Mouse (Mus musculus) adrenal gland, postnatal 25 days (tissue): ENCODE measurements around the gene Ints12. TPM values are rescaled to one million over a fixed set of nuclear protein-coding genes. Genes with fewer than 3 reads are reported as not detected.

Source experiments
- DNase-seq: peaks from one replicate; pipeline ENCODE4 v3.0.0; 2021; ENCODE audit warnings: mixed read lengths
- total RNA-seq: library from RNA; stranded (reverse); gene quantifications from 2 replicates; pipeline ENCODE4 v1.2.3, GENCODE M21; 2021

The Ints12 gene
- total RNA-seq, 1 experiment from 2014 or later, result 15.5 TPM

- no peak for DNase-seq
Observed at GRCm38 (mm10) chr3:133144511-133145147, 53.0 kb downstream of the Ints12 start.

GRCm38 (mm10) chr3:133151629-133152028 is 60.0 kb downstream of the Ints12 start:
- no peak for DNase-seq

- no peak for DNase-seq
Observed at GRCm38 (mm10) chr3:133152831-133153230, 61.2 kb downstream of the Ints12 start.

- no peak for DNase-seq
Observed at GRCm38 (mm10) chr3:133153629-133154028, 62.0 kb downstream of the Ints12 start.

GRCm38 (mm10) chr3:133154683-133155082 is 63.0 kb downstream of the Ints12 start:
- DNase-seq, result no peak

GRCm38 (mm10) chr3:133158260-133158659 is 66.6 kb downstream of the Ints12 start:
- no peak for DNase-seq

Other genes with a start within 250 kb of the Ints12 start
- gene Npnt, start 141.5 kb upstream of the Ints12 start, total RNA-seq, result 11.5 TPM in 2 replicates
- 16.3 and 16.9 TPM in 2 replicates for gene Gstcd, start 193 bp downstream of the Ints12 start, total RNA-seq
- gene Arhgef38, start 143.1 kb downstream of the Ints12 start, total RNA-seq, result not detected in 2 replicates
- gene Ppa2, start 218.3 kb downstream of the Ints12 start, total RNA-seq, result 48.7 and 53.2 TPM in 2 replicates